Mouse (Mus musculus) G1E (cell line): ENCODE data around the gene Tnnt3.

Source experiments
- CTCF ChIP-seq: IDR thresholded peaks from 2 replicates; pipeline ENCODE4 v1.5.1; 2012; ENCODE audit warnings: low read depth, low read length, inconsistent platforms, mixed read lengths
- GATA2 ChIP-seq: IDR thresholded peaks from 2 replicates; pipeline ENCODE4 v1.6.1; 2012; ENCODE audit warnings: low read depth, low read length, inconsistent platforms, borderline replicate concordance
- POLR2AphosphoS5 ChIP-seq: IDR thresholded peaks from 2 replicates; pipeline ENCODE4 v1.6.1; 2012; ENCODE audit warnings: low read depth, low read length, inconsistent platforms; ENCODE audit not compliant: insufficient replicate concordance

DNA sequence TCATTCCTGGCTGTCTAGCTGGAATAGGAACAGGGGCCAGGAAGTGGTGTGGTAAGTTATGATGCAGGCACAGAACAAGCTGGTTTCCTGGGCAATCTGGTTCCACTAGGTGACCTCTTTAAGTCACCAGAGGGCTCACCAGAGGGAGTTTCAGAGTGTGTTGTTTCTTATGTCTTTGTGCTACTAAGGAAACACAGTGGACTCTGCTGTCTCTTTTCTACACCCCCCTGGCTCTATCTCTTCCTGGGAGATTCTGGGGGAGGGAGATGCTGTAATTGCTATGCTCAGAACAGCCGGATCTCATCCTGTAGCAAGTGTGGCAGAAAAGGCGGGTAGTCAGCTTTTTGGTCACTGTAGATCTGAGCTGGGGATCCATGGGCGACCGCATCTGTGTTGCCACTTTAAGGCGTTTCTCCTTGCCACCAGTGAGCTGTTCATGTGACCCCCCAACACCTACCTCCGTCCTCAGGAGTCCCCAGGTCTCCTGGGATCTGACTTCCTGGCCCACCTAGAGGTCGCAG lies 28.4 kb upstream of the Tnnt3 start:
- TF ChIP-seq CTCF (no peak), GATA2 (no peak), POLR2AphosphoS5 (no peak)
